Mouse (Mus musculus): ENCODE data around the gene Vamp9.
A peak's percentile ranks its signal among the peaks of the same experiment; 100 is the strongest.

Gene Vamp9

GRCm38 (mm10) chr5:99906181-99906956 lies at the start of gene Vamp9:
Gene Vamp9 (plus strand): TSS chr5:99906254.
- DNase-seq, result peak; percentile 96

- peak; percentile 37 for DNase-seq
Measured at GRCm38 (mm10) chr5:99857106-99857637, 48.9 kb upstream of the Vamp9 start.

DNA sequence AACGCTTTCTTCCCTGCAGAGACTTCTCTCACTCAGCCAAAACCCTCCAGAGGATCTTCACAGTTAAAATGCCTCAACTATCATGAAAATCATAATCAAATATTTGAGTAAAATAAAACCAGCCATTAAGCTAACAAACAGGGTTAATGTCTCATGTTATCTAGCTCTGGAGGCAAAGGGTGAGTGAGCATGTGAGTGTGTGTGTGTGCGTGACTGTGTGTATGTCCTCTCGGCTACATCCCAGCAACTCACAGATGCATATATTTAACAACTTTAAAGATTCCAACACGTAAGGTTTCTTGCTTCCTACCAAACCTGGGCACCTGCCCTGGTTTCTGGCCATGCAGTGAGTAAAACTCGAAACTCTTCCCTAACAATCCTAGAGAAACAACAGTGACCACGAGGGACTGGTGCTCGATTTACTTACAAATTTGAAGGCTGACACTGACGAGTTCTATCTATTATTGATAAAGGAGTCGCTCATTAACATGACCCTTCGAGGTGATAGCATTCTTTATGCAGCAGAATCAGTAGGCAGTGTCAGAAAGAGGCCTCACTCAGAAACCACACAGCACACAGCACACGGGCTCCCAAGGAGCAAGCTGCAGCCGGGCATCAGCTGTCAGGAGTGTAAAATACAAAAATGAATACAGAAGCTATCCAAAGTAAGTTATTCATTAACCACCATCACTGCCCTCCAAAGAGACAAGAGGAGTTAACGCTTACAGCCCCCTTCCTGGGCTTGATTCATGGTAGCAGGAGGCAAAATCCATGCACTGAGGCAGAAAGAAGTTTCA lies 46.2 kb upstream of the Vamp9 start:
- no peak for DNase-seq

DNA sequence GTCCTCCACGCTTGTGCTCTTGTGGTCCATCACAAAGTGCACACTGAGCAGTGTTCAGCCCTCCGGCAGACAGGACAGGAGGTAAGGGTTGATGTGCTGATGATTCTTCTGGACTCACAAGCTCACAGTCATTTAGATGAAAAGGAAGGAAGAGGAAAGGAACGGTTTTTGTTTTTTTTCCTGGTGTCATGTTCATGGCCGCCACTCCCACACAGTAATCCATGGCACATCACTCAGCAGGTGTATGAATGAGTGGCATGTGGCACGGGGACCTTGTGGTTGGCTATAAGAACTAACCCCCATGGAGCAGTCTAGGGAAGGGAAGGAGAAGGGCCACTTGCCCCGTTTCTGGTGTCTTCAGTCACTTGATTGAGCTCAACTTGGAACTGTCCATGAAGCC lies 44.2 kb upstream of the Vamp9 start:
- DNase-seq, result no peak

DNA sequence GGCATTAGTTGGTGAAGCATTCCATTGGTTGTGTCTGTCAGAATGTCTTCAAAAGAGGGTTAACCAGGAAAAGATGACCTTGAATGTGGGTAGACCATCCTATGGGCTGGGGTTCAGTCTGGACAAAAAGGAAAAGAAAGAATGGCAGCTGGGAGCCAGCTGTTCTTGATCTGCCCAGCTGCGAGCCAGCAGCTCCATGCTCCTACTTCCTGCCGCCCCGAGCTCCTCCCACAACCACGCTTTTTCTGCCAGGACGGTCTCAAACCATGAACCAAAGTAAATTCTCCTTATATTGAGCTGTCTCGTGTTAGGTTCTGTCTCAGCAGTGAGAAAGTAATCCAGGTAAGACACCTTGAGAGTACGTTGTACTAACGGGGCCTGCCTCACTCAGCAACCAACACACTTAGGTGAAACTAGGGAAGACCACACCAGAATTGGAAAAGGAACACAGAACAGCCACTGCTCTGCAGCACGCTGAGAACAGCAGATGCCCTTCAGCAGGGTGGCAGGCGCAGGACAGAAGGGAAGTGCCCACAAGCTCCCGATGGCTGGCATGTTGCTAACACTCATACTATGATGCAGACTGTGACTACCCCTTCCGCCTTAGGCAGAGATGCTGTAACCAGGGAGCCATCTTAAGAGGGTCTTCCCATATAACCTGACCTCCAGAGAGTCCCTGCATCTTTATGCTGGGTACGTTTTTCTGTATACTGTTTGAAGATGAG lies 42.2 kb upstream of the Vamp9 start:
- no peak for DNase-seq

DNA sequence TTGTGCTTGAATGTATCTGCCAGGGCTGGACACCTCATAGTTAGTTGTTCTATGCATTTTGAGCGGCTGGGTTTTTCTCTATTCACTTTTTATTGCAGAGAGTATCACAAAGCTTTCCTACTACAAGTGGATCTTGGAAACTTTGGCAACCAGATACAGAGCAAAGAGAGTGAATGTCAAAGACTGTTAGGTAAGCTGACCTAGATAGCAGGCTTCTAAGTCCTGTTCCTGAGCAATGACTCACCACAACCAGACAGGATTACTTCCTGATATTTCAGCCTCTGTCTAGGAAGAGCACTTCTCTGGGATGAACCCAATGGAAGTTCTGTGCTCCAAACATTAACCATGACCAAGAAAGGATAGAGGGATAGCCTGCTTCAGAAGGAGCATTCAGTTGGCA lies 40.3 kb upstream of the Vamp9 start:
- DNase-seq, result no peak

DNA sequence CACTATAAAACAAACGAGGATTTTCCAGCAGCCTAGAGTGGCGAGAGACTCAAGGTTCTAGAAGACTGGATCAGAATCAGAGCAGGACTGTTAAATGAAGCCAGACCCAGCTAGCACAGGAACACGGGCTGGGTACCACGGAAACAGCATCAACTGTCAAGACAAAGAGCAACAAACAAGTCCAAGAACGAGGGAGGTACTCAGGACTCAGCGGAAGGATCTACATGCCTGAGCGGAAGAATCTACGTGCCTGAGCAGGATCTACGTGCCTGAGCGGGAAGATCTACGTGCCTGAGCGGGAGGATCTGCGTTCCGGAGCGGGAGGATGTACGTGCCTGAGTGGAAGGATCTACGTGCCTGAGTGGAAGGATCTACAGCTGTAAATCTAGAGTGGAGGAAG lies 37.8 kb upstream of the Vamp9 start:
- DNase-seq, result no peak

GRCm38 (mm10) chr5:99868923-99869322 lies 37.1 kb upstream of the Vamp9 start:
- no peak for DNase-seq

DNA sequence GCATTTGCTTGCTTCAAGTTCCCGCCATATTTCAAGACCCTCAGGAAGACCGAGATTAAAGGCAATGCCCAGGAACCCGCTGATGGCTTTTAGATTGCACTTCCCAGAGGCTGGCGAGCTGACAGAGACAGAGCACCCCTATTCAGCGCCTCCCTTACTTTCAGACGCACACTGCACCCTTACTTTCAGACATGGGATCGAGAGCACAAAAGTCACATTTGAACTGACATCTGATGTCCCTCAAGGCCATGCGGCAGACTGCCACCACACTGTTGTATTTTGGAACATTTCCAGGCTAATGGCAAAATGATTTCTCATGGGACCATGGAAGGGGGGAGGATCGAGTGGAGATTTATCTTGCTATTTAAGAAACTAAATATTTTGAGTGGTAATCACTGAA lies 28.5 kb upstream of the Vamp9 start:
- peak; percentile 11 for DNase-seq

GRCm38 (mm10) chr5:99882441-99882840 lies 23.6 kb upstream of the Vamp9 start:
- no peak for DNase-seq

DNA sequence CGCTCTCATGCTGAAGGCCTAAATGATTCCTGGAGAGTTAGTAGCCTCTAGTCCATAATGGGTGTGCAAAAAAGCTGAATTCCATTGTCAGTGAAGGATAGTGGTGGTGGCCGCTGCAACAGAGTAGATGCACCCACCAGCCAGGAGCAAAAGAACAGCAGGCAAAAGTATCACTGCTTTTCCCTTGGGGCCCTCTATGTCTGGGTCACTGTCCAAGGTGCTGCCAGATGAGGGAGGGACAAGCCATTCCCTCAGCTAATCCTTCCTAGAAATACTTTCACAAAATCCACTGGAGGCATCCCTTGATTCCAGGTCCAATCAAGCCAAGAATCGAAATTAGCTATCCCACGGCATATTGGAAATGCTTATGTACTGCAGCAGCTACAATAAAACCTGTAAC lies 22.0 kb upstream of the Vamp9 start:
- peak; percentile 22 for DNase-seq

- DNase-seq, result no peak
Measured at GRCm38 (mm10) chr5:99887133-99887532, 18.9 kb upstream of the Vamp9 start.

DNA sequence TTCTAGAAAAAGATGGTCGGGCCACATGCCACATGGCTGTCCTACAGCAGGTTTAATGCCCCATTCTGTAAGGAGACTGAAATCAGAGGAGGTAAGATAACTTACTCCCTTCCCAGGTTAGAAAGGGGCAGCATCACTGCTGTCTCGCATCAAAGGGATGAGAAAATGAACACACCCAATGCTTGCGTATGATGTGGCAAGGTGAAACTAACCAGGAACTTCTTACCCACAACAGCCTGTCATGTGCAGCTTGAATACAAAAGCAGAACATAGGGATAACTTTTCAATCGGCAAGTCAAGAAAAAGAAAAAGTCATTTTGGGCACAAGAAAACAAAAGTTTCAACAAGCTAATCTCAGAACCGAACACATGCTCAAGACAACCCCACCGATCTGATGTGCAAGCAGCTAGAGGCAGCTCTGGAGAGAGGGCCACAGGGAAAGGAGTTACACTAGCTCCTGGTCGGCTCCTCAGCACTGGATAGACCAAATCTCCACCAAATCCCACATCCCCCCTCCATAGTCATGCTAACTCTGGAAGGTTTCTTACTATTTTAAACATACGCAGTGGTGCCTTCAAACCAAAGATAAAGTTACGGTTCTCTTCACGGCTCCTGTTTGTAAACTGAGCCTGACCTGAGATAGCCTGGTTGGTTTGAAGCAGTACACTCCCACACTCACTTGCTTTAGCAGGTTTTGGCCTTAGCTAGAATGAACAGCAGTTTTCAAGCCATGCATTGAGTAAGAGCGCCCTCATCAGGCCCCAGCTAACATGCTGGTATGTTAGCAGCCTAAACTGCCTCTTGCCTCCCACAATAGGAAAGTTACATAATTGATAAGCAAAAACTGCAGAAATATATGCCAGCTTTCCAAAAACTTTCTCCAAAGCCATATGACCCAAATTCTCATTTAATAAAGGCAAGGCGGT lies 14.3 kb upstream of the Vamp9 start:
- DNase-seq, result peak; percentile 82

DNA sequence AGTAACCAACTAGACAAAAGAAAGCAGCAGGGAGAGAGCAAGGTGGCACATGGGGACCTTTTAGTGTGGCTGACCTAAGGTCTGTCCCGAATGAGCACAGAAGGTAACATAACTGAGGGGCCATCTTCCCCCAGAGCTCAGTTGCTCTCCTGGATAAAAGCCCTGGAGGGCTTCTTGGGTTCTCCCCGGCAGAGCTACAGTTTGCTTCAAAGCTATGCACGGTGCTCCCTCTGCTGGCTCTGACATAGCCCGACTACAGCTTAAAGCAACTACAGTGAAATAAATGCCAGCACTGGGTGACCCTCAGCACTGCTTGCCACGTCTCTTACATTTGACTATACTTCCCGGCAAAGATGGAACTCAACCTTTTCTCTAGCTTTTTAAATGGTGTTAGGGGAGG lies 6.0 kb upstream of the Vamp9 start:
- peak; percentile 86 for DNase-seq

DNA sequence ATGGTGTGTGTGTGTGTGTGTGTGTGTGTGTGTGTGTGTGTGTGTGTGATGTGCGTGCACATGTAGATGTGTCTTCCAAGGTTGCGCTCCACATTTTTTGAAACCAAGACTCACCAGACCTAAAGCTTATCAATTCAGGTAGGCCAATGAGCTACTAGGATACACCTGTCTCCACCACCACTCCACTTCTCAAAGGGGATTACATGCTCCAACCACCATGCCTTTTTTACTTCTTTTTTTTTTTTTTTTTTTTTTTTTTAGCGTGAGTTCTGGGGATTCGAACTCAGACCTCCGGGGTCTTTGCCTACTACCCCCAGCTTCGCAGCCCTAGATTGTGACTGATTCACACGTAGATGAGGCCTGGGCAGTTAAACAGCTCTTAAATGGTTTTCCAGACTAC lies 323 bp upstream of the Vamp9 start:
- DNase-seq, result no peak

DNA sequence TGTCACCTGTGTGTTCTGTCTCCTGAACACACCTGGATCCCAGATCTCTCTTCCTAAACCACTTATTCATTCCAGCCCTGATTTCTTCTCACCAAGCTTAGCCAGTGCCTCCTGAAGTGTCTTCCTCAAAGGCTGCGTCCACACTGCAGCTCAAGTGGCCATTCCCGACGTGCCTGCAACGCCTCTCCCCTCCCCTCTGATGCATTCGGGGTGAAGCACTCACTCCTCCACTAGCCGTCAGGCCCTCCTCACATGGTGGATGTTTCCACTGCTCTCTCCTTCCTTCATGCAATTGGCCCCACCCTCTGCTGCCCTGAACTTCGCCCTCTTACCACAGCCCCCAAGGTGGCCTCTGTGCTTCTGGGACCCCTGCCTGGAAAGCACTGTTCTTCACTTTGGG lies 9.4 kb downstream of the Vamp9 start:
- DNase-seq, result no peak

GRCm38 (mm10) chr5:99922033-99922432 lies 16.0 kb downstream of the Vamp9 start:
- DNase-seq, result no peak

- DNase-seq, result peak; percentile 49
Measured at GRCm38 (mm10) chr5:99927951-99928350, 21.9 kb downstream of the Vamp9 start.

GRCm38 (mm10) chr5:99931910-99932309 lies 25.9 kb downstream of the Vamp9 start:
- no peak for DNase-seq

DNA sequence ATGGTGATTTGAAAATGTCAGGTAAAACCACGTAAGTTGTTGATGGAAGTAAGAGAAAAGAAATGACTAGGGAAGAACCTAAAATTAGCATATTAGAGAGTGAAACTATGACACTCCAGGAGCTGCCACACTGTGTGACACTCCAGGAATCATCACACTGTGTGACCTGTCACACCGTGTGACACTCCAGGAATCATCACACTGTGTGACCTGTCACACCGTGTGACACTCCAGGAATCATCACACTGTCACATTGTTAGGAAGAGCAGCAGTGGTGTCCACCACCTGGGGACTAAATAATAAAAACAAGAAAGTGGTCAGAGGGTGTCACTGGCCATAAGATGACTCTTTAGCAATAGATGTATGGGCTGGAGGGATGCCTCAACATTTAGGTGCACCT lies 33.4 kb downstream of the Vamp9 start:
- no peak for DNase-seq

DNA sequence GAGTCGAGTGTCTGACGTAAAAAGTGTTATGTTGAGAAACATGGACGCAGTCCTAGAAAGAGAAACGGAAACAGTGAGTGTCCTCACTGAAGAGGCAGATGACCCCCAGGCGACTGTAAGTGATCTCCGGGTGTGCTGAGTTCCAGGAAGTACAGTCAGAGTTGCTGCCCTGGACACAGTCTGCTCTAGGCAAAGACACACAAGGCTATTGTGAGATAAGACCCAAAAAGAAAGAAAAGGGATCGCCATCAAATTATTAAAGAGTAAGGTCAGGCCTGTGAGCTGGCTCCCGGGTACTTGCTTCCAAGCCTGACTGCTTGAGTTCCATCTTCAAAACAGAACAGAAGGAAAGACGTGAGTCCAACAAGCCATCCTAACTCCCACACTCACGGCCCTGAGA lies 35.2 kb downstream of the Vamp9 start:
- no peak for DNase-seq
